Mouse (Mus musculus): ENCODE measurements around the gene Zfp987.
"Not testable (repeated sequence)": the region's sequence is repeated elsewhere in the genome, so short reads cannot be mapped to it uniquely, and the experiment has no call there.

Zfp987 gene

DNA sequence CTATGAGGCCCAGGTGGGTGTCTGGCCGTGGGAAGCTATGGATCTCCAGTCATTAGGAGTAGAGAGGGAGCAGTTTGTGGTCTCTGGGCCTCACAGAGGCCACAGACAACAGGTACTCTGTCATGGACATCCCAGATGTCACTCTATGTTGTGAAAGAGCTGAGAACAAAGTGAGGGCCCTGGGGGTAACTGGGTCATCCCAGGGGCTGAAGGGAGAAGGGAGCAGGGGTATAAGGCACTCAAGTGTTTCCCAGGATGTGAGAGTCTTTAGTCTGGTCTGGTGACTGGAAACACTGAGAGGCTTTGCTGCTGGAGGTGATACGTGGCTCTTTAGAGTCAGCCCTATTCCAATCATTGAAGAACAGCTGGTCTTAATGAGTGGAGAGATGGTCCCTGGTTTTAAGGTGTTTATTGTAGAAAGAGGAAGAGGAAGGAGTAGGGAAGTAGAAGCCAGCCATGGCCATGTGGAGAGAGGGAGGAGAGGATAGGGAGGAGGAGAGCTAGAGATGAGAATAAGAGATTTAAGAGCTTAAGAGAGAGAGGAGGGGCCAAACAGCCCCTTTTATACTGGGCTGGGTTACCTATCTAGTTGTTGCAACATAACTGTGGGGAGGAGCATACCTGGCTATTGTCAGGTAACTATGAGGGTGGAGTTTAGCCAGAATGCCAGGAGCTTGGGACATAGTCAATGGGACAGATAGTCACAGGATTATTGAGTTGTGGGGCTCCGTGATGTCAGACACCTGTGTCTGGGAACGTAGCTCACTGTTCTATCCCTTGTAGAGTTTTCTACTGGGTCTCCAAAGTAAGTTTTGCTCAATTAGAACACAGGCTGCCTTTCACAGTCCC, 76.5 kb downstream of the Zfp987 start:
- in situ Hi-C loops (cut with MseI, MboI), result not testable (repeated sequence)
